Mouse (Mus musculus) C2C12 (cell line): ENCODE measurements at regions not wholly inside any gene's neighbourhood (a gene's known extent, or its start where the extent isn't known, plus 50 kb on each side); places are given as distances from the start of the nearest gene placed in this dataset.

Source experiments
- H3K27me3 ChIP-seq: one replicate; pipeline ENCODE4 v1.6.1; 2011; ENCODE audit not compliant: control insufficient read depth, insufficient read depth, insufficient read length
- H3K36me3 ChIP-seq: one replicate; pipeline ENCODE4 v1.6.1; 2011; ENCODE audit not compliant: control insufficient read depth, insufficient read depth
- H3K4me3 ChIP-seq: one replicate; pipeline ENCODE4 v1.5.1; 2011; ENCODE audit warnings: mild to moderate bottlenecking, control low read depth; ENCODE audit not compliant: poor library complexity, insufficient read depth, severe bottlenecking
- H3K79me2 ChIP-seq: one replicate; pipeline ENCODE4 v1.6.1; 2011; ENCODE audit not compliant: control insufficient read depth, insufficient read depth
- H3K79me3 ChIP-seq: one replicate; pipeline ENCODE4 v1.6.1; 2011; ENCODE audit warnings: low read depth, control low read depth
- H3ac ChIP-seq: one replicate; pipeline ENCODE3; 2011; ENCODE audit warnings: low read depth; ENCODE audit not compliant: control insufficient read depth, insufficient read length
- CEBPB ChIP-seq: IDR thresholded peaks from one replicate; pipeline ENCODE4 v1.6.1; 2011; ENCODE audit warnings: low read depth, mild to moderate bottlenecking, control low read depth, moderate library complexity
- CTCF ChIP-seq: IDR thresholded peaks from one replicate; pipeline ENCODE4 v1.5.1; 2011; ENCODE audit not compliant: control insufficient read depth, insufficient read depth, insufficient read length
- FOSL1 ChIP-seq: IDR thresholded peaks from one replicate; pipeline ENCODE4 v1.8.0; 2011; ENCODE audit warnings: mild to moderate bottlenecking, low read length; ENCODE audit not compliant: poor library complexity, insufficient read depth, severe bottlenecking
- MAX ChIP-seq: IDR thresholded peaks from one replicate; pipeline ENCODE4 v1.6.1; 2011; ENCODE audit warnings: mild to moderate bottlenecking, control low read depth
- MYOD1 ChIP-seq: IDR thresholded peaks from one replicate; pipeline ENCODE4 v1.6.1; 2011; ENCODE audit warnings: low read depth; ENCODE audit not compliant: control insufficient read depth, insufficient read length
- MYOG ChIP-seq: IDR thresholded peaks from one replicate; pipeline ENCODE4 v1.6.1; 2011; ENCODE audit not compliant: control insufficient read depth, insufficient read length; ENCODE audit errors: extremely low read depth
- USF1 ChIP-seq: IDR thresholded peaks from one replicate; pipeline ENCODE4 v1.6.1; 2011; ENCODE audit warnings: low read depth, mild to moderate bottlenecking, control low read depth, moderate library complexity

DNA sequence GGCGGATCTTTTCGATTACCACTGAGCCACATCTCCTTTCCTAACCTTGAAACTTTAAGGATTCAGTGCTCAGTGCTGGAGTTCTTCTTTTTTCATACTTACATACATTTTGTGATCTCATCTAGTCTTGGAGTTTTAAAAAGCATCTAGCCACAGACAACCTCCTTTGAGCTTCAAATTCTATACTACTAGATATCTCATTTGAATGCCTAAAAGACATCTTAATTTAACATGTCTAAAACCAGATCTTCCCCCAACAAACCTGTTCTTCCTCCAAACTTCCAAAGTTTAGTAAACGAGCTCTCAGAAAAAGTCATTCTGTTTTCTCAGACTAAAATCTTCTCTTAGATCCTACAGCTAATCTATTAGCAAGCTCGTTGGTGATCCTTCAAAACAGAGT lies 2081.5 kb upstream of the Lrrc6 start:
- Histone ChIP-seq H3K79me2 (no peaks in the 10 kb centered on the region), H3K79me3 (no peaks in the 10 kb centered on the region), H3K4me3 (no peak overlapping the region), H3K36me3 (no peaks in the 10 kb centered on the region), H3ac (no peak overlapping the region), H3K27me3 (no peaks in the 10 kb centered on the region)
- TF ChIP-seq CEBPB (no peak), MYOD1 (no peak), MAX (no peak), USF1 (no peak), MYOG (no peak), FOSL1 (no peak), CTCF (no peak)

DNA sequence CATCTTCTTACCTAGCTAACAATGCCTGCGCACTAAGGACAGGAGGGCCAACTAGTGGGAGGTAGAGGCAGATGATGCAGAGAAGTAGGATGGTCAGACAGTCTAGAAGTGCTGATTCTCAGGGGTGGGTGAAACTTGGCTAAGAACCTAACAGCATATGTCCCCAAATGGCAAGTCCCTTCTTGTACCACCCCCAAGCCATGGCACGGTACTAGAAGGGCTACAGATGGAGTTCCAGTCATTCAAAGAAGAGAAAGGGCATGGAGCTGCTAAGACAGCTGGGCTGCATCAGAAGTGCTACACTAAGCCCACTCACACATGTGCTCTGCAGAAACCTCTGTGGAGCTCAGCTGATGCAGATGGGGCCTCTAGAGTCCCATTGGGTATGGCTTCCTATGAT lies 2078.8 kb upstream of the Lrrc6 start:
- no peak overlapping the region for H3ac ChIP-seq
- H3K27me3 ChIP-seq: no peaks in the 10 kb centered on the region
- no peak for TF ChIP-seq MYOD1
- TF ChIP-seq USF1: no peak
- TF ChIP-seq MAX: no peak
- TF ChIP-seq FOSL1: no peak
- no peak for TF ChIP-seq CTCF
- TF ChIP-seq MYOG: no peak
- no peak for TF ChIP-seq CEBPB
- H3K79me2 ChIP-seq: no peaks in the 10 kb centered on the region
- H3K4me3 ChIP-seq: no peak overlapping the region
- no peaks in the 10 kb centered on the region for H3K36me3 ChIP-seq
- no peaks in the 10 kb centered on the region for H3K79me3 ChIP-seq

DNA sequence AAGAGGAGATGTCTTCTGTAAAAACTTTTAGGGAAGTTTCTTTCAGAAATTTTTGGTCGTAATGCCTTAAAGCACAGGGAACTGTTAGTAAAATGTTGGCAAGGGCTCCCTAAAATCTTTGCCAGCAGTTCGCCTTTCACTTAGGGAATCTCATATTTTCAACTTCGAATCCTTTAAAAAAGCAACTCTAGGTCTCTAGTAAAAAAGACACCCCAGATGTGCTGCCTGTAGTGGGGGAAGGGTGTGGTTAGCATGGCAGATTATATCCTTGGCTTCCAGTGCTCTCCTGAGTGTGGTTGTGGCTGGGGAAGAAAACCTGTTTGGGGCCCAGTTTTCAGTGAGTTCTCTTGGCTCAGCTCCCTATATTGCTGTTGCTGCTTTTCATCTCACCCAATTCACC lies 2059.9 kb upstream of the Lrrc6 start:
- TF ChIP-seq MYOG: no peak
- no peak for TF ChIP-seq CEBPB
- TF ChIP-seq USF1: no peak
- no peak for TF ChIP-seq CTCF
- no peak for TF ChIP-seq FOSL1
- no peak for TF ChIP-seq MYOD1
- Histone ChIP-seq H3K79me2 (no peaks in the 10 kb centered on the region), H3K27me3 (no peaks in the 10 kb centered on the region), H3K4me3 (no peak overlapping the region), H3K36me3 (no peaks in the 10 kb centered on the region), H3ac (no peak overlapping the region), H3K79me3 (no peaks in the 10 kb centered on the region)

DNA sequence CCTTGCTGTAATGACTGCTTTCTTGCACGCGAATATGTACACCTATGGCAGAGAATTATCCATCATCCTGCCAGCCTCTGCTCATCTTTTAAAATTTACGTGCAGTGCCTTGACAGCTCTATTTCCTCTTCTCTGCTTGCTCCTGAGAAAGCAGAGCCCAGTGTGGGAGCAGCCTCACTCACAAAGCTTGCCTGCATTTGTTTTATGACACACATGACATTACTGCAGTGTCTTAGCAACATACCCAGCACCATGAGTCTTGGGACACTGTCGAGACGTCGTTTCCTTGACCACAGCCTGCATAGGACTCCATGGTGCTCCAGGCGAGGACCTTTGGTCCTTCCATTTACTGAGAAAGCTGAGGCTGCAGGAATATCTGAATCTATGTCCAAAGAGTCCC lies 2055.4 kb upstream of the Lrrc6 start:
- no peak overlapping the region for H3K4me3 ChIP-seq
- no peaks in the 10 kb centered on the region for H3K79me2 ChIP-seq
- no peaks in the 10 kb centered on the region for H3K27me3 ChIP-seq
- TF ChIP-seq MYOG (no peak), MYOD1 (no peak), MAX (no peak), FOSL1 (no peak), CEBPB (no peak), USF1 (no peak), CTCF (no peak)
- H3K36me3 ChIP-seq: no peaks in the 10 kb centered on the region
- H3ac ChIP-seq: no peak overlapping the region
- no peaks in the 10 kb centered on the region for H3K79me3 ChIP-seq

DNA sequence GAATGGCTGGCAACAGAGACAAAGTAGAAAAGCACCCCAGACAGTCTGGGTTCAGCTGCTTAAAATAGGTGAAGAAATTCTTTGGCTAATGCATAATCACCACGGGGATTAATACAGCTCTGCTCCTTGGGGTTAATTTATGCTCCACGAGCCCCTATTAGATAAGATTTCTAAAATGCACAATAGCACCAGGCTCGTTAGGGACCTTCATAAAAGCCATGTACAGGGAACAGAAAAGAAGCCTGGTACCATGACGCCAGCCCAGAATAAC lies 2035.3 kb upstream of the Lrrc6 start:
- H3K27me3 ChIP-seq: no peaks in the 10 kb centered on the region
- TF ChIP-seq CEBPB: no peak
- TF ChIP-seq CTCF: no peak
- TF ChIP-seq FOSL1: no peak
- TF ChIP-seq MAX: no peak
- no peak for TF ChIP-seq MYOG
- TF ChIP-seq USF1: no peak
- TF ChIP-seq MYOD1: no peak
- H3K79me2 ChIP-seq: no peaks in the 10 kb centered on the region
- H3K36me3 ChIP-seq: no peaks in the 10 kb centered on the region
- H3K4me3 ChIP-seq: no peak overlapping the region
- H3K79me3 ChIP-seq: no peaks in the 10 kb centered on the region
- H3ac ChIP-seq: no peak overlapping the region

DNA sequence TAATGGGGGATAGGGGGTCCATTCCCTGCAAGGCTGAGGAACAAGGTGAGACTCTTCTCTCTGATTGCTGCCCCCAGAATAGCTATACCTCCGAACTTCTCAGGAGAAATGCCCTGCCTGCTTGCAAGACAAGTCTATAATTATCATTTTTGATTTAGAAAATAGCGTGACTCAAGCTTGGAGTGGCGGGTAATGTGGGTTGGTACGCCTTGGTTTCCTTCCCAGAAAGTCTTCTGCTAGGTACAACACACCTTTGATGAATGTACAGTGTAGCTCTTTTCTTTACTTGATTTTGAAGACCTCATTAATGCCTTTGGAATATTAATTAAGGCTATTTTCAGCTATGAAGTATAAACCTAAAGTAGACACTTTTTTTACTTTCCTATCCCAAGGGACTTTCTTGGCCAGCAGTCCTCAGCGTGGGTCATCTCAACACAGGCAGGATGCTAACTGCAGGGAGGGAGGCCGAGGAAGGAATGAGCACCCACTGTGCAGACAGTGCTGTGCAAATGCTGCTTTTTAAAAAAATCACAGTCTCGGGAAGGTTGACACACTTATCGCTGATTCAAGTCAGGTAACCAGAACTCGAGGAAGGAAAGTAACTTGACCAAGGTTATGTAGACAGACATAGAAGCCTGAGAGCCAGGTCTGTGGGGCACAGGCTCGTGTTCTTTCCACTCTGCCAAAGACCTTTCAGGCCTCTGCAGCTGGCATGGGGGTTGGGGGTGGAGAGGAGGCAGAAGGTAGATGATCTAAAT lies 2034.8 kb upstream of the Lrrc6 start:
- H3ac ChIP-seq: no peak overlapping the region
- no peaks in the 10 kb centered on the region for H3K79me2 ChIP-seq
- TF ChIP-seq MYOD1 (no peak), MYOG (no peak), CEBPB (no peak), FOSL1 (no peak), CTCF (no peak), USF1 (no peak), MAX (no peak)
- H3K36me3 ChIP-seq: no peaks in the 10 kb centered on the region
- no peak overlapping the region for H3K4me3 ChIP-seq
- H3K27me3 ChIP-seq: no peaks in the 10 kb centered on the region
- no peaks in the 10 kb centered on the region for H3K79me3 ChIP-seq
